Mouse (Mus musculus) heart, postnatal 0 days (tissue): Measurements from ENCODE around the gene Ralgps1. TPM values are rescaled to one million over a fixed set of nuclear protein-coding genes. Genes with fewer than 3 reads are reported as not detected.

Experiments used
- ATAC-seq: fragments of 200-750 bp; cut with Nextera tagmentation; 2 replicates; pipeline ENCODE4 v1.8.0; 2017; ENCODE audit warnings: low read depth, moderate number of reproducible peaks, moderate library complexity; ENCODE audit not compliant: insufficient read depth
- DNase-seq: peaks from one replicate; pipeline ENCODE4 v3.0.0-alpha.2; 2016; ENCODE audit warnings: low spot score
- H3K27ac ChIP-seq: fragments of 300-500 bp; sonication (generic); 2 replicates; pipeline ENCODE4 v1.5.1; 2014; ENCODE audit warnings: low read depth, mild to moderate bottlenecking
- H3K27me3 ChIP-seq: fragments of 300-500 bp; sonication (generic); 2 replicates; pipeline ENCODE4 v1.6.1; 2014; ENCODE audit warnings: low read length, mixed read lengths; ENCODE audit not compliant: control insufficient read depth, insufficient read depth
- H3K36me3 ChIP-seq: fragments of 300-500 bp; sonication (generic); replicated peaks from 2 replicates; pipeline ENCODE4 v1.6.1; 2014; ENCODE audit warnings: low read length, mixed read lengths; ENCODE audit not compliant: control insufficient read depth, insufficient read depth
- H3K4me1 ChIP-seq: fragments of 300-500 bp; sonication (generic); 2 replicates; pipeline ENCODE4 v1.6.1; 2014; ENCODE audit warnings: antibody characterized with exemption; ENCODE audit not compliant: control insufficient read depth, insufficient read depth
- H3K4me2 ChIP-seq: fragments of 300-500 bp; sonication (generic); 2 replicates; pipeline ENCODE4 v1.6.1; 2014; ENCODE audit warnings: low read depth, mild to moderate bottlenecking, low read length, moderate library complexity
- H3K4me3 ChIP-seq: fragments of 300-500 bp; sonication (generic); 2 replicates; pipeline ENCODE4 v1.5.1; 2014; ENCODE audit warnings: low read depth, low read length
- H3K9ac ChIP-seq: fragments of 300-500 bp; sonication (generic); replicated peaks from 2 replicates; pipeline ENCODE4 v1.6.1; 2014; ENCODE audit warnings: low read depth, low read length, mixed read lengths
- H3K9me3 ChIP-seq: fragments of 300-500 bp; sonication (generic); replicated peaks from 2 replicates; pipeline ENCODE4 v1.6.1; 2016; ENCODE audit warnings: low read length; ENCODE audit not compliant: control insufficient read depth
- CTCF ChIP-seq: IDR thresholded peaks from 2 replicates; pipeline ENCODE4 v1.5.1; 2016; ENCODE audit warnings: antibody characterized with exemption, control low read depth, low read depth
- EP300 ChIP-seq: IDR thresholded peaks from 2 replicates; pipeline ENCODE4 v1.6.1; 2016; ENCODE audit warnings: antibody characterized with exemption, low read depth
- WGBS: fragments of 180-500 bp; shearing (Covaris S2); extraction: QIAGEN DNeasy Blood & Tissue Kit; methylation state at CpG from one replicate; pipeline ENCODE4 v1.1.7; 2014; 5-methylcytosine and 5-hydroxymethylcytosine counted together
- polyA plus RNA-seq: library from polyadenylated mRNA; unstranded; fragments of >200 nt; fragmentation: Nextera tagmentation; extraction: Ambion mirVana; gene quantifications from 2 replicates; pipeline ENCODE4 v1.2.1, GENCODE M21; 2015
- total RNA-seq: library from RNA; depleted of rRNA; stranded (reverse); fragments of >200 nt; gene quantifications from 2 replicates; pipeline ENCODE4 v1.2.3, GENCODE M21; 2014; ENCODE audit warnings: low replicate concordance

The Ralgps1 gene
- total and polyA plus RNA-seq, 2 experiments from 2014 or later, result 3.2 to 6.9 TPM

DNA sequence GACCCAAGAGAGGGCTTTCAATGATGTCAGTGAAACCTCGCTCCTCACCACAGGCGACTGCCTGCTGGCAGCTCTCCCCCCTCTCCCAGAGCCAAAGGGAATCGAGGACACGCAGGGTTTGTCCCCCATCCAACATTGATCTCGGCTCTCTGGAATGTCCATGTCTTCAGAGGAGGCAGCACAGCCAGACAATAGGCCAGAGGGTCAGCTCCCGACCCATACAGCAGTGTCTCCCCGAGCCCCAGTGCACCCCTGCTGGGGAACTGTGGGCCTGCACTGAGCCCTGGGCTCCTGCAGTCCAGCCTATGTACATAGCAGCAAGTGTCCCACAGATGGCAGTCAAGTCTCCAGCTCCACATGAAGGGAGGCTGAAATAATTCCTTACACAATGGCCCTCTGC lies 54.8 kb downstream of the Ralgps1 start:
- DNase-seq (peak; percentile 91), ATAC-seq (peak; percentile 96)
- peaks cover 6% of the 10 kb centered on the region; the same call in 1 of the 2 replicates for H3K4me1 ChIP-seq
- H3K4me3 ChIP-seq, result no peak overlapping the region
- H3K4me2 ChIP-seq, result no peak overlapping the region
- H3K36me3 ChIP-seq, result no peaks in the 10 kb centered on the region
- no peaks in the 10 kb centered on the region for H3K9me3 ChIP-seq
- no peak overlapping the region for H3K9ac ChIP-seq
- TF ChIP-seq EP300 (no peak), CTCF (peak; percentile 91)
- peak overlapping the region; percentile 30; the same call in 1 of the 2 replicates for H3K27ac ChIP-seq
- no peaks in the 10 kb centered on the region for H3K27me3 ChIP-seq
- WGBS, result 22% methylated on average over 7 of the region's 7 CpGs

DNA sequence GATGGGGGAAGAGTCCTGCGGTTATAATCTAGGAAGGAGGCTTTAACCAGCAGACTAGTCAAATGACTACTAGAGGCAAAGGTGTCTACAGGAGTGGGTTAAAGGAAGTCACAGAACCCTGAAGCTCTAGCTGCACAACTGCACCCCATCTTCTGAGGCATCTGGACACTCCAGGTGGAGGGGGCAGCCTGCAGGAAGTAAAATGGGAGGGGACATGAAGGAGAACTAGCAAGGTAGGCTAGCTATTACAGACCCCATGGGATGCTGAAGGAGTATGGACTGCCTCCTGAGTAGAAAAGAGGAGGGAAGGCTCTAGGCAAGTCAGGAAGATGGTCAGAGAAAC lies 55.3 kb downstream of the Ralgps1 start:
- peaks cover 6% of the 10 kb centered on the region; the same call in 1 of the 2 replicates for H3K4me1 ChIP-seq

DNA sequence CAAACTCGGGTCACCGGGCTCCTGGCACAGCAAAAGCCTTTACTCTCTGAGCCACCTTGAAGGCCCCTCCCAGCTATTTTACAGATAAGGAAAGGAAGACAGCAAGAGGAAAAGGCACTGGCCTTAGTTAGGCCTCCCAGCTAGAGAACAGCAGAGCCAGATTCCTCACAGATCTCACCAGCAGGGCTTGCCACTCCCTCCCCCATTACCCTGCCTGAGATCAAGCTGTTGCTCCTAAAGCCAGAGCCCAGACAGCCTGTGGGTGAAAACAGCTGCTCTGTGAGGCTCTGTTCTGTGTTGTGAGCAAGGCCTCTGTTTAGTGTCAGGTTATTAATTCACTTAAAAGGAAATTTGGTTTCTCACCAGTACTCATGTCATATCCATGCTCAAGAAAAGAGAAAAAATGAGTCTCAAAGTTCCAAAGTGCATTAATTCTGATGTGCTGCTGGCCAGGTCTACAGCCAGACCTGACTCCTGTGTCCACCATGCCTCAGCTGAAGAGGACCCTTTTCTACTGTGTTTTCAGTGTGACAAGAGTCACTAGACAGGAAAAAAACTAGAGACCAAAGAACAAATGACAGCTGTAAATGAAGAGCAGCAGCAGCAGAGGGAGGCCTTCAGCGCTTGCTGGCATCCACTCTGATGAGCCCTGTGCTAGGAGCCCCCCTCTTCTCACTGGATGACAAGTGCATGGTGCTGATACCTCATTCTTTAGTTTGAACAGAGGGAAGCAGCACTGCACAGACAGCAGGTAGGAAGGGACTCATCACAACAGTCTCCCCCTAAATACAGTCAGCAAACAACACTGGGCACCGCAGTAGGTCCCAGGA lies 55.8 kb downstream of the Ralgps1 start:
- ATAC-seq (no peak), DNase-seq (no peak)
- no peaks in the 10 kb centered on the region for H3K36me3 ChIP-seq
- H3K9ac ChIP-seq, result 0 out of 2 replicates have a peak overlapping the region, but pooled peaks have one; percentile 23
- H3K9me3 ChIP-seq, result no peaks in the 10 kb centered on the region
- 55% methylated on average over 4 of the region's 4 CpGs for WGBS
- no peaks in the 10 kb centered on the region for H3K27me3 ChIP-seq
- H3K4me2 ChIP-seq, result no peak overlapping the region
- peak overlapping the region; percentile 30 for H3K27ac ChIP-seq
- TF ChIP-seq CTCF (no peak), EP300 (no peak)
- H3K4me3 ChIP-seq, result no peak overlapping the region
- H3K4me1 ChIP-seq, result peaks cover 6% of the 10 kb centered on the region; the same call in 1 of the 2 replicates

More for the DNA sequence above, 55.3 kb downstream of the Ralgps1 start:
- no peak for DNase-seq
- TF ChIP-seq CTCF (no peak), EP300 (no peak)
- no peak overlapping the region for H3K4me2 ChIP-seq
- H3K27me3 ChIP-seq, result no peaks in the 10 kb centered on the region
- H3K9ac ChIP-seq, result no peak overlapping the region
- H3K36me3 ChIP-seq, result no peaks in the 10 kb centered on the region
- ATAC-seq, result no peak
- no peak overlapping the region for H3K4me3 ChIP-seq
- H3K9me3 ChIP-seq, result no peaks in the 10 kb centered on the region
- H3K27ac ChIP-seq, result peak overlapping the region; percentile 30; the same call in 1 of the 2 replicates
- 80% methylated on average over 1 of the region's 1 CpGs for WGBS

DNA sequence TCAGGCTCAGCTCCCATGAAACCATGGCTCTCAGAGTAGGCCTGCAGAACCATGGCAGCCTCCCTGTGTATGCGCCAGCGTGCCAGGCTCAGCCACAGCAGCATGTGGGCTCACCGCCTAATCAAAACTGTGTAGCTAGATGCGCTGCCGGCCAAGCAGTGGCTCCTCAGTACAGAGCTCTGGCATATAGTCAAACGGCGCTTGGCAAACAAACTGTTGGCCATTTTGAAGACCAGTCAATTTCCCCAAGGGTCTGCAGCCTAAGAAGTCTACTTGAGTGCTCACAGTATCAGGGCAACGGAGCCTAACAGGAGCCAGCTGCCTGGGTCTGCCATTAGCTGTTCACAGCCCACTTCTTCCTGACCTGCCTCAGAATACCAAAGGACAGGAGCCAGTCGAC lies 61.9 kb downstream of the Ralgps1 start:
- TF ChIP-seq CTCF, result no peak
- TF ChIP-seq EP300, result no peak
- H3K27me3 ChIP-seq, result no peaks in the 10 kb centered on the region
- H3K9me3 ChIP-seq, result no peaks in the 10 kb centered on the region
- no peaks in the 10 kb centered on the region for H3K36me3 ChIP-seq
- H3K27ac ChIP-seq, result no peak overlapping the region
- H3K4me1 ChIP-seq, result peaks cover 4% of the 10 kb centered on the region; the same call in 1 of the 2 replicates
- no peak overlapping the region for H3K4me2 ChIP-seq
- WGBS, result 88% methylated on average over 9 of the region's 9 CpGs
- ATAC-seq (no peak), DNase-seq (no peak)
- H3K9ac ChIP-seq, result no peak overlapping the region
- no peak overlapping the region for H3K4me3 ChIP-seq

DNA sequence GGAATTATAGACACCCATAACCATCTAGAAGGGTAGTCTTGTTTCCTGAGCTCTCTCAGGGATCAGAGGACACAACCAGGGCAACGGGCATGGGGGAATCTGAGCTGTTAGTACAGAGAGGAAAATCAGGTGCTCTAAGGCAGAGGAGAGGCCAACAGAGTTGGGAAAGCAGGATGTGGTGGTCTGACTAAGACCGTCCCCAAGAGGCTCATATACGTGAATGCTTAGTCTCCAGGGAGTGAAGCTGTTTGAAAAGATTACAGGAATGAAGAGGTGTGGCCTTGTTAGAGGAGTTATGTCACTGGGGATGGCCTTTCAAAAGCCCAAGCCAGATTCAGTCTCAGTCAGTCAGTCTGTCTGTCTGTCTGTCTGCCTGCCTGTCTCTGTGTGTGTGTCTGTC lies 64.7 kb downstream of the Ralgps1 start:
- ATAC-seq (no peak), DNase-seq (no peak)
- no peak overlapping the region for H3K9ac ChIP-seq
- no peaks in the 10 kb centered on the region for H3K9me3 ChIP-seq
- TF ChIP-seq EP300, result no peak
- no peak for TF ChIP-seq CTCF
- H3K4me1 ChIP-seq, result peaks cover 9% of the 10 kb centered on the region; the same call in 1 of the 2 replicates
- no peak overlapping the region for H3K4me3 ChIP-seq
- H3K4me2 ChIP-seq, result no peak overlapping the region
- H3K27ac ChIP-seq, result no peak overlapping the region
- no peaks in the 10 kb centered on the region for H3K36me3 ChIP-seq
- H3K27me3 ChIP-seq, result no peaks in the 10 kb centered on the region
- WGBS, result 76% methylated on average over 3 of the region's 3 CpGs
